34 mouse cellular contexts compared by ENCODE assay signal in genomic region chr11:46410018-46410563, GRCm38 (mm10). TPM values are rescaled to one million over a fixed set of nuclear protein-coding genes. Genes with fewer than 3 reads are reported as not detected.
DNase-seq lines count a peak whose midpoint lies in the region; ATAC-seq and TF ChIP-seq lines count a peak whose summit lies in the region.
"Had no signal": no experiment of that assay in that cellular context is flagged by ENCODE, and none has a peak within 500 bp of the region (broad histone marks: within the 10 kb centered on the region; RNA-seq: fewer than 3 reads in every experiment).

No protein-coding gene starts in this region.

- no peak for DNase-seq in heart, postnatal 10 days
- DNase-seq in lung, postnatal 0 days (ENCODE audit: low spot score): peak; percentile 9
- DNase-seq in lung, postnatal 25 days (ENCODE audit: low spot score): no peak
- DNase-seq in ZHBTc4 (ENCODE audit: low read depth, low spot score): peak; percentile 23
- DNase-seq in frontal cortex, postnatal 10 days (ENCODE audit: low spot score in 2 of 2): no peak
- DNase-seq: adrenal gland, adult 2 months; cerebellum, adult 11 months; cerebellum, postnatal 10 days; gastrocnemius, adult 2 months; kidney, postnatal 10 days; left cerebral cortex, postnatal 4 days; lung, postnatal 4 days; right cerebral cortex, postnatal 25 days; spleen, adult 18-20 months; thymus, adult 2 months had no signal

- no peak overlapping the region for H3K4me3 ChIP-seq in heart, embryonic 15.5 days
- no peak overlapping the region for H3K4me3 ChIP-seq in lung, postnatal 0 days (ENCODE audit: low read depth, low read length)
- H3K4me3 ChIP-seq in stomach, embryonic 15.5 days (replicated peaks): no peak overlapping the region
- H3K4me3 ChIP-seq: embryonic facial prominence, embryonic 12.5 days; forebrain, embryonic 13.5 days; gastrocnemius, adult 2 months; hindbrain, embryonic 10.5 days; midbrain, embryonic 15.5 days; neural tube, embryonic 15.5 days had no signal

- H3K9me3 ChIP-seq in heart, embryonic 15.5 days (replicated peaks): no peaks in the 10 kb centered on the region
- no peaks in the 10 kb centered on the region for H3K9me3 ChIP-seq in lung, postnatal 0 days (ENCODE audit: low read length)
- H3K9me3 ChIP-seq in stomach, embryonic 15.5 days: no peaks in the 10 kb centered on the region
- H3K9me3 ChIP-seq: embryonic facial prominence, embryonic 12.5 days; forebrain, embryonic 13.5 days; hindbrain, embryonic 10.5 days; midbrain, embryonic 15.5 days; neural tube, embryonic 15.5 days had no signal

- no peaks in the 10 kb centered on the region for H3K36me3 ChIP-seq in heart, embryonic 15.5 days
- no peaks in the 10 kb centered on the region for H3K36me3 ChIP-seq in lung, postnatal 0 days (ENCODE audit: insufficient read depth, low read length)
- H3K36me3 ChIP-seq in stomach, embryonic 15.5 days: no peaks in the 10 kb centered on the region
- H3K36me3 ChIP-seq: embryonic facial prominence, embryonic 12.5 days; hindbrain, embryonic 10.5 days; midbrain, embryonic 15.5 days; neural tube, embryonic 15.5 days had no signal

- 29% methylated on average over 2 of the region's 2 CpGs for WGBS in heart, embryonic 15.5 days
- 33% methylated on average over 1 of the region's 2 CpGs for WGBS in lung, postnatal 0 days
- 42% methylated on average over 2 of the region's 2 CpGs for WGBS in stomach, embryonic 15.5 days

- no peak overlapping the region for H3K27ac ChIP-seq in heart, embryonic 15.5 days
- H3K27ac ChIP-seq in lung, postnatal 0 days (ENCODE audit: low read length): no peak overlapping the region
- no peak overlapping the region for H3K27ac ChIP-seq in stomach, embryonic 15.5 days
- H3K27ac ChIP-seq: embryonic facial prominence, embryonic 12.5 days; forebrain, embryonic 13.5 days; gastrocnemius, adult 2 months; hindbrain, embryonic 10.5 days; hindbrain, postnatal 0 days; midbrain, embryonic 15.5 days; neural tube, embryonic 15.5 days had no signal

- H3K4me1 ChIP-seq in heart, embryonic 15.5 days (replicated peaks): no peaks in the 10 kb centered on the region
- no peaks in the 10 kb centered on the region for H3K4me1 ChIP-seq in lung, postnatal 0 days (ENCODE audit: insufficient read depth, low read depth, low read length)
- no peaks in the 10 kb centered on the region for H3K4me1 ChIP-seq in stomach, embryonic 15.5 days
- H3K4me1 ChIP-seq: embryonic facial prominence, embryonic 12.5 days; forebrain, embryonic 13.5 days; midbrain, embryonic 15.5 days; neural tube, embryonic 15.5 days had no signal

- TF ChIP-seq EP300 in lung, postnatal 0 days (IDR thresholded peaks at IDR 0.05): no peak

- no peaks in the 10 kb centered on the region for H3K27me3 ChIP-seq in heart, embryonic 15.5 days
- no peaks in the 10 kb centered on the region for H3K27me3 ChIP-seq in lung, postnatal 0 days (replicated peaks; ENCODE audit: insufficient read depth, low read length)
- no peaks in the 10 kb centered on the region for H3K27me3 ChIP-seq in stomach, embryonic 15.5 days (replicated peaks)
- H3K27me3 ChIP-seq: embryonic facial prominence, embryonic 12.5 days; forebrain, embryonic 13.5 days; midbrain, embryonic 15.5 days; neural tube, embryonic 15.5 days had no signal

- no peak overlapping the region for H3K4me2 ChIP-seq in heart, embryonic 15.5 days
- no peak overlapping the region for H3K4me2 ChIP-seq in lung, postnatal 0 days (replicated peaks; ENCODE audit: low read depth, low read length)
- H3K4me2 ChIP-seq in stomach, embryonic 15.5 days: no peak overlapping the region
- H3K4me2 ChIP-seq: embryonic facial prominence, embryonic 12.5 days; forebrain, embryonic 13.5 days; midbrain, embryonic 15.5 days; neural tube, embryonic 15.5 days had no signal

- H3K9ac ChIP-seq in heart, embryonic 15.5 days: no peak overlapping the region
- no peak overlapping the region for H3K9ac ChIP-seq in lung, postnatal 0 days (replicated peaks; ENCODE audit: low read depth)
- no peak overlapping the region for H3K9ac ChIP-seq in stomach, embryonic 15.5 days
- H3K9ac ChIP-seq: embryonic facial prominence, embryonic 12.5 days; forebrain, embryonic 13.5 days; midbrain, embryonic 15.5 days; neural tube, embryonic 15.5 days had no signal

- TF ChIP-seq CTCF in lung, postnatal 0 days (IDR thresholded peaks at IDR 0.05): no peak

- 0 out of 2 replicates have a peak, but pooled peaks have one; percentile 27 for ATAC-seq in heart, embryonic 15.5 days (replicated peaks; ENCODE audit: insufficient number of reproducible peaks, insufficient read depth, low FRiP score, low read depth)
- peak; percentile 75 for ATAC-seq in lung, postnatal 0 days
- peak; percentile 60; the same call in 1 of the 2 replicates for ATAC-seq in stomach, embryonic 15.5 days (ENCODE audit: insufficient read depth, low FRiP score, low read depth)
- ATAC-seq: CD4-positive, CD25-positive, alpha-beta regulatory T cell, adult 4 months; forebrain, embryonic 13.5 days; hindbrain, postnatal 0 days; intestine, embryonic 16.5 days; midbrain, embryonic 15.5 days had no signal

- intact Hi-C loops in heart, postnatal 10 days (cut with DNase I): no loop called here

RNA-seq across cellular contexts. Expression of gene Fam71b, which starts 13.7 kb away (rescaled TPM):
- polyA plus RNA-seq in heart, embryonic 15.5 days (2015; fragmentation: Nextera tagmentation; extraction: Ambion mirVana): not detected in 2 replicates
- total RNA-seq in heart, postnatal 10 days (2021): not detected
- not detected in 2 replicates for polyA plus RNA-seq in lung, postnatal 0 days (2015; fragmentation: Nextera tagmentation; extraction: Ambion mirVana)
- not detected in 2 replicates for polyA plus RNA-seq in stomach, embryonic 15.5 days (2015; fragmentation: Nextera tagmentation; extraction: Ambion mirVana)
- total RNA-seq: adrenal gland, adult 2 months; adrenal gland, postnatal 4 days; ES-E14; gastrocnemius, adult 2 months; gastrocnemius, postnatal 4 days; hindbrain, postnatal 0 days; layer of hippocampus, adult 18-20 months; layer of hippocampus, postnatal 14 days; left cerebral cortex, adult 8-10 months; left cerebral cortex, postnatal 4 days; liver, adult 2 months had no signal
- polyA plus RNA-seq: adrenal gland, adult 2 months; embryonic facial prominence, embryonic 12.5 days; forebrain, embryonic 13.5 days; heart, postnatal 0 days; hindbrain, embryonic 10.5 days; hindbrain, postnatal 0 days; intestine, embryonic 16.5 days; liver, adult 2 months; midbrain, embryonic 15.5 days; neural tube, embryonic 15.5 days; urinary bladder, adult 2 months had no signal

RNA-seq across cellular contexts. Expression of gene Itk, which starts 20.8 kb away (rescaled TPM):
- 0.20 and 2.3 TPM in 2 replicates for polyA plus RNA-seq in heart, embryonic 15.5 days (2015; fragmentation: Nextera tagmentation; extraction: Ambion mirVana)
- total RNA-seq in heart, postnatal 10 days (2021): under 1 TPM; 0.50 to 0.86 TPM
- polyA plus RNA-seq in lung, postnatal 0 days (2015; fragmentation: Nextera tagmentation; extraction: Ambion mirVana): 0.13 and 0.15 TPM in 2 replicates
- 0.22 and 0.26 TPM in 2 replicates for polyA plus RNA-seq in stomach, embryonic 15.5 days (2015; fragmentation: Nextera tagmentation; extraction: Ambion mirVana)
- total RNA-seq: ES-E14; gastrocnemius, adult 2 months; hindbrain, postnatal 0 days had no signal
- polyA plus RNA-seq: forebrain, embryonic 13.5 days; heart, postnatal 0 days; hindbrain, embryonic 10.5 days; midbrain, embryonic 15.5 days; neural tube, embryonic 15.5 days had no signal

RNA-seq across cellular contexts. Expression of gene Med7, which starts 26.6 kb away (rescaled TPM):
- polyA plus RNA-seq in heart, embryonic 15.5 days (2015; fragmentation: Nextera tagmentation; extraction: Ambion mirVana): 44.6 and 44.7 TPM in 2 replicates
- total RNA-seq in heart, postnatal 10 days (2021): 10 to 100 TPM; 18.8 to 19.0 TPM
- 55.9 and 56.7 TPM in 2 replicates for polyA plus RNA-seq in lung, postnatal 0 days (2015; fragmentation: Nextera tagmentation; extraction: Ambion mirVana)
- 64.7 and 65.4 TPM in 2 replicates for polyA plus RNA-seq in stomach, embryonic 15.5 days (2015; fragmentation: Nextera tagmentation; extraction: Ambion mirVana)

RNA-seq across cellular contexts. Expression of gene Havcr2, which starts 44.6 kb away (rescaled TPM):
- polyA plus RNA-seq in heart, embryonic 15.5 days (2015; fragmentation: Nextera tagmentation; extraction: Ambion mirVana): 0.06 and 0.43 TPM in 2 replicates
- under 1 TPM; 0.22 TPM for total RNA-seq in heart, postnatal 10 days (2021)
- polyA plus RNA-seq in lung, postnatal 0 days (2015; fragmentation: Nextera tagmentation; extraction: Ambion mirVana): 0.58 and 0.66 TPM in 2 replicates
- 0.06 and 0.17 TPM in 2 replicates for polyA plus RNA-seq in stomach, embryonic 15.5 days (2015; fragmentation: Nextera tagmentation; extraction: Ambion mirVana)
- total RNA-seq: ES-E14 had no signal

Comparison
In these comparisons a context has a peak if more than half of its experiments do, and no peak if none do; other contexts are left out.
1. DNase-seq: peak in lung, postnatal 0 days (single experiment) and ZHBTc4 (single experiment); none in heart, postnatal 10 days (0 of 2), lung, postnatal 25 days (single experiment) and frontal cortex, postnatal 10 days (0 of 2).
2. Peak in every context shown above with its lines, with median percentiles within 50 percentile points of each other: ATAC-seq.